Mouse (Mus musculus) adrenal gland, adult 18-20 months (tissue): ENCODE measurements around the gene Sema3b. TPM values are rescaled to one million over a fixed set of nuclear protein-coding genes. Genes with fewer than 3 reads are reported as not detected.

Source experiments
- DNase-seq, 2 experiments: peaks; one replicate each; pipeline ENCODE4 v3.0.0; 2021 to 2022; ENCODE audit warnings: low spot score in 2 of 2
- total RNA-seq, 2 experiments: library from RNA; stranded (reverse); gene quantifications; 1 replicate in 1 of 2; 2 replicates in 1 of 2; pipeline ENCODE4 v1.2.3; 2021

Gene Sema3b
- total RNA-seq, 2 experiments from 2014 or later, result 5.1 to 6.3 TPM

DNA sequence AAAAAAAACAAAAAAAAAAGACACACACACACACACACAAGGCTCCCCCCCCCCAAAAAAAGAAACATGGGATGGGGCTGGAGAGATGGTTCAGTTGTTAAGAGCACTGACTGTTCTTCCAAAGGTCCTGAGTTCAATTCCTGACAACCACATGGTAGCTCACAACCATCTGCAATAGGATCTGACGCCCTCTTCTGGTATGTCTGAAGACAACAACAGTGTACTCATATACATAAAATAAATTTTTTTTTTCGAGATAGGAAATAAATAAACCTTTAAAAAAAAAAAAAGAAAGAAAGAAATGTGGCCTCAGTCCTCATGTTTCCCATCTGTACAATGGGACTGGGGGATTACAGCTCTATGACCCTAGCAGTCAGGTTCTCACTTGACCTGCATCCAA lies 8.4 kb upstream of the Sema3b start:
- no peak for DNase-seq

DNA sequence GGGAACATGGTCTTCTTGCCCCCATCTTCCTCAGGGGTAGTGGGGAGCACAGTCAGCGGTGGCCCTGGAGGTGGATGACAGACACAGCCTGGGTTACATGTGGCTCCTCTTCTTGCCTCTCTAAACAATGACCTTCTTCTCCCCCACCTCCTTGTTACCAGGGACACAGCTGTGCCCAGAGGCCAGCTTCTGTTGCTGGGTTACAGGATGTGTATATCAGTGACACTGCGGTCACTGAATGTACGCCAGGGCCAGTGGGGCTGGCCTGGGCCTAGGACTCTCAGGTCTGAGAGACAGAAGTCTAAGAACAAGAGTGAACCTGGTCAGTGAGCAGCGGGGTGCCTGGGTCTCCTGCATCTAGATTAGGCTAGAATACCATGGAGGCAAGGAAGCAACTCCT lies 6.0 kb upstream of the Sema3b start:
- DNase-seq, result no peak

DNA sequence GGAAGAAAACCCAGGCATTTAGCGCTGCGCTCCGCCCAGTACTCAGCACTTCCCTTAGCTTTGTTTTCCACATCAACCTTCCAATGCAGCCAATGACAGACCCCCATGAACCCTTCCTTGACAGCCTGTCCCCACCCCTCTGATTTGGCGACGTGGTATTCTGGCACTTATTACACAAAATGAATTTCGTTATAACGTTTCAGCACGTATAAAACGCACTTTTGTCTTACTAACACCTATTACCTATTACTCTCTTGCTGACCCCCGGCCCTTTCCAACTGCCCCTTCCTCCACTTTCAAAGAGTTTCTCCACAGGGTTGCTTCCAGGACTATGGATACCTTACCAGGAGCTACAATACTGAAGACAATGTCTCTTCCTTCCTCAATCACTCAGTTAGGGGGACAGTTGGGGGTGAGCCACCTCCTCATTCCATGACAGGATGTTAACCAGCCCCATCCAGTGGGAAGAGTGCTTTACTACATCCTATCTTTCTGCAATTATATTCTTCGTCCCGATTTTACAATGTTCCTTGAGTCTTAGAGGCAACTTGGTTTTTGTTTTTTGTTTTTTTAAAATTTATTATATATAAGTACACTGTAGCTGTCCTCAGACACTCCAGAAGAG lies 4.0 kb upstream of the Sema3b start:
- no peak for DNase-seq

DNA sequence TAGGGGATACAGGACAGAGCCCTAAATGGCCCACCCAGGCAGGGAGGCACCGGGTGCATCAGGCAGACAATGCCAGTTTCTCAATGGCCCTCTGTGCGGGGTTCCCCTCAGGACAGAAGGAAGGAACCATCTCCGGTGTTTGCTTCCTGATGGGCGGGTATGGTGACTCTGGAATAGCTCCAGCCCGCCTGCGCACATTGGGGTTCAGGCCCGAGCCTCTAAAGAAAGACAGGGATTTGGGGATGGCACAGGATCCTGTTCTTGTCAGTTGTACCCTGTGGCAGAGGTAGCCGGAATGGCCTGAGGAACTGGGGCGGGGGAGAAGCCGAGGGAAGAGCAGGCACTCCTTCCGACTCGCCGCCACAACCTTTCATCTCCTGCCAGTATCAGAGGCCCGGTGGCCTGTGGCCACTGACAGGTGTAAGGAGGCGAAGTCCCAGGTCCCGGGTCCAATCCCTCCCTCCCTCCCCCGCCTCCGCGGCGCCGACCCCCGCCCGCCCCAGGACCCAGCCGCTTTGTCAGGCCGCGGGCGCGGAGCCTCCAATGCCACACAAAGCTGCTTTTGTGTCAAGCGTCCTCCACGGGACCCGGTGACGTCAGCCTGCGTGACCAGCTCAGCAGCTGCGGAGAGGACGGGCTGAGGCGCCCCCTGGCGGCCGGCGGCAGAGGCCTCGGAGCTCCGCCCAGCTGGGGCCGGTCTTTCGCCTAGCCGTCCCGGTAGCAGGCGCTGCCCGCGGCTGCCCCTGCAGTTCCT lies 3.3 kb upstream of the Sema3b start:
- peak; percentile 100 for DNase-seq

DNA sequence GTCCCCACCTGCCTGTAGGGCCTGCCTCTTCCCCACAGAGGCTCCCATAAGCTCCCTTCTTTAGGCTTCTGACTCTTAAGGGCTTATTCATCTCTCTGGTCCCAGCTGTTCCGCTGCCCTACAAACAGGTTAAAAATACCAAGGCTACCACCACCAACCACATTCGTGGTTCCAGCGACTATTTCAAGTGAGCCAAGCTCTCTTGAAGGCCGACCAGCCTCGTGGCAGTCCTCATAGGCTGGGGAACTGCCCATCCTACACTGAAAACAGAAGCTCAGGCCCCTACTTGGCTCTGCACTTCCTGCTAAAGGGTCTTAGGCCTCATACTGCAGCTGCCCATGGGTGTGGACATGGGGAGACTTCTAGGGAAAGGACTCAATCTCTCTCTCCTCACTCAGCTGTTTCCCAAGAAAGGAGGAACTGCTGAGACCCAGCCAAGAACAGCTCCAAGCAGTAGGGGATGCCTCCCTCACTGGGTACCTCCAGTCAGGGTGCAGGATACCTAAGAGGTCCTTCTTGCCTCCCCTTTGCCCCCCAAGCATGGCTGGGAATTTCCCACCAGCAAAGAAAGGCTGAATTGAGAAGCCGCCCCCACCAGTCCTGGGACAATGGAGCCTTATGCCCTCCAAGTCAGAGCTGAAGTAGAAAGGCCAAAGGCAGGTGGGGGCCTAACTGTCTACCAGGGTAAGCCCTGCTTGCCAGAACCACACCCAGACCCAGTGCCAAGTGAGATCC lies 2.6 kb upstream of the Sema3b start:
- DNase-seq, result no peak

DNA sequence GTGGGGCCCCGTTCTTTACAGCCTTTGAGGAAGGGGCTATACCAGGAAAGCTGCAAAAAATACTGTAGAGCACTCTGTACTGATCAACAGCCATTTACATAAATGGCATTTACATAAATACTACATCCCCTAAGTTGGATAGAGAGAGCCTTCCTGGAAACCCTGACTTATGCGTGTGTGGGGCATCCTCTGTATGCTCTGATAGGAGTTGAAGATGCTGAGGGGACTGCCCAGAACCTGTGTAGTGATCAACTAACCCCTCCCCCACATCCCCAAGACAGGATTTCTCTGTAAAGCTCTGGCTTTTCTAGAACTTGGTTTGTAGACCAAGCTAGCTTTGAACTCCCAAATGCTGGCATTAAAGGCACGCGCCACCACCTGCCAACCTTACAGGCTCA lies 403 bp upstream of the Sema3b start:
- DNase-seq, result no peak

DNA sequence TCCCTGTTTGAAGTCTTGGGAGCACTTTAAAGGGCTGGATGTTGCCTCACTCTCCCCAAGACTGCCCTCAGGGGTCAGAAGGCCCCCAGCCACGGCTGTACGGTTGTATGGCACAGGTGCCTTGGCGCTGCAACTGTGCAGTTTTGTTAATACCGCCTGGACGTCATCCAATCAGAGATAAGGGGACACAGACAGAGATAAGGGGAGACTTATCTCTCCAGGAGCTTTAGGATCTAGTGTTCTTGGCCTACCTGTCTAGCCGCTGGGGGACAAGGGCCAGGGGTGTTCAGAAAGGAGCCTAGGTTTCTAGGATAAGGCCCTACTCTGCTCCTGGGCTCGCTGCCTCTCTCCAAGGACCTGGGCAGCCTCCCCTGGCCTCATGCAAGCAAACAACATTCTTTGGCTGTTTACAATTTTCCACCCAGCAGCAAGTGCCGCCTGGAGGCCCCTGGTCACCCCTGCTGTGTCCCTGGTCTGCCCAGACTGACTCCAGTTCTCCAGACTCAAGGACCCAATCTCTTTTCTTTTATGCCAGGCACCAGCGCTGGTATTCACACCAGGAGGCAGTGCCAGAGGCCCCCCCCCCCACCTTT lies 1.3 kb downstream of the Sema3b start:
- DNase-seq, result no peak

DNA sequence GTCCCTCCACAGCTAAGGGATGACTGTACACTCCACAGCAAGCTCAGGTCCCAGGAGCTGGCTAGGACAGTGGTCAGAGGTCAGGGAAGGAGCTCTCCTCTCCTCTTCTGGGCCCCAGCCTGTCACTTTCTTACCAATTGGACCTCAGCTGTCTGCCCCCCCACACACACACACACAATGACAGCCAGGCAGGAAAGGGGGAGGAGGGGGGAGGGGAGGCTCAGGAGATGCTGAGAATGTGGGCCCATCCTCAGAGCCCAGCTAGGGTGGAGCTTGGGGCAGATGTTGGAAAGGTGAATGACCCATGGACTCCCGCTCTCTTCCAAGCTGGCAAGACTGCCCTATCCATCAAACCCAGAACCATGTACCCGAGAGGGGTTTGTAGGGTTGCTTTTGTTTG lies 2.0 kb downstream of the Sema3b start:
- DNase-seq, result no peak

DNA sequence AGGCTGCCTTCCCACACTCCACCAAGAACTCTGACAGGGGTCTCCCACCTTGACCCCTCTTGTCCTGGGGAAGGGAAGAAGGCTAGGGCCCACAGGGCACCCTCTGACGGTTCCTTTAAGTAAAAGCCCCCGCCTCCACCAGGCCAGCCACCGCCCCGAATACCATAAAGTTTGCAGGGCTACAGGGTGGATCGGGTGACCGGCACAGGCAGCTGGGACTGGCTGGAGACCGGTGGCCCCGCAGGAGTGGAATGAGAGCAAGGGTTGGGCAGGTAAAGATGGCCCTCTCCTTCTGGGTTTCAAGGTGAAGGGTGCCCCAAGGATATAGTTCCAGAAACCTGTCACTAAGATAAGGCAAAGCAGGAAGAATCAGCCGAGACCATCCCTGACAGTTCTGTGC lies 2.4 kb downstream of the Sema3b start:
- no peak for DNase-seq

DNA sequence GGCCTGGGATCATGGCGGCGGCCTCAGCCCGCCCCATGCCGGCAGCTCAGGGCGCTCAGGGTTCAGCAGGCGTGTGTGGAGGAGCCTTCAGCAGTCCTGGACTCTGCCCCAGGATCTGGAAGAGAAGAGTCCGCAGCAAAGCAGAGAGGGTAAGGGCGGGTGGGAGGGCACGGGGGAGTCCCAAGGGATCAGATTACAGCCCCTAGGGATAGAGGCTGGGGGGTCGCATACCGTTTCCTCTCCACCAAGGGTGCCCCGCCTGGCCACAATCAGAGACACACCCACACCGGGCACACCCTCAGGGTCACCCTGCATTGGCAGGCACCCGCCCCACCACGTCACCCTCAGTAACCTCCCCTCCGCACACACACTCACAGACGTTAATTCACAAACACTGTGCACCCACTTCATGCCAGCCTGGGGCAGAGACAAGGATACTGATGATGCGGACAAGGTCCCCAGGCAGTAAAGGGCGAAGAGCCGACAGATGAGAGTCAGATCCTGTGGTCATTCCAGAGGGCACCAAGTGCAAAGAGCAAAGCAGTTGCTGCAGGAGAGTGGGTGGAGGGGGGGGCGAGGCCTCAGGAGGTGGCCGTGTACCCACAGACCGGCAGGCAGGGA lies 3.9 kb downstream of the Sema3b start:
- no peak for DNase-seq

DNA sequence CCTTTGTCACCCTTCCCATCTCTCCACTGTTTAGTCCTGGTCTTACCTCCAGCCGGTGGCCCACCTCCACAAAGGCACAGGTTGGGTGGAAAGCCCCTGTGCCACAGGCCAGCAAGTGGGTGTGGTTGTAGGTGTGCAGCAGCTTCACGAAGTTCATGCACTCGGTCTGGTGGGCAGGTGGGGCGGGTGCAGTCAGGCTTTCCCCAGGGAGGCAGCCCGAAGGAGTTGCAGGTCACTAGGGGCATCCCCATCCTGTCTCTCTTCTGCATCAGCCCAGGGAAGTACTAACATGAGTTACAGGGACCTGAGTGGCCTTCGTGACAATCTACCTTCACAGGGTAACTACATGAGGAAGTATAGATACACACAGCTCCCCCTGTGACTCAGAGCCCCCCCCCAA lies 5.8 kb downstream of the Sema3b start:
- DNase-seq, result no peak

DNA sequence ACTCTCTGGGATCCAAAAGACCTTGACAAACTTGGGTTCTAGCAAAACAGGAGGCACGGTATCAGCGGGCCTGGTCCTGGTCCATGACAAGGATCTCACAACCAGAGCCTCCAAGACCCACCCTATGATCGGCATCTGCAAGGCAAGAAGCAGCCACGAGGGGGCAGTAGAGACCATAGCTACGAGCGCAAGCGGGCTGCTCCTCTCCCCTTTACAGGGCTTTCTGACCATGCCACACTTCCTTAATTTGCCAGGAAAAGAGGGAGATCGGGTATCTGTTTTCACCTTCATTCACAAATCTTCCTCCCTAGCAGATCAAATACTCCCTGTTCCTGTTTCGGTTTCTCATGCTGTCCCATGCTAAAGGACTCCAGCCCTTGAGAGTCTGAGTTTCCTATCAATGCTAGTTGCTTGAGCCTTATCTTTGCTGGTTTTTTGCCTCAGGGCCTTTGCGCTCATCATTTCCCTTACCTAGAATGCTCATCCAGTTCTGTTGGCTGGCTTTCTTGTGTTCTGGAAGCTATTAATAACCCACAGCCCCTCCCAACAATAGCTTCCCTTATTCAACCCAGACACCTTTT lies 6.9 kb downstream of the Sema3b start:
- DNase-seq, result peak; percentile 97 to 98

DNA sequence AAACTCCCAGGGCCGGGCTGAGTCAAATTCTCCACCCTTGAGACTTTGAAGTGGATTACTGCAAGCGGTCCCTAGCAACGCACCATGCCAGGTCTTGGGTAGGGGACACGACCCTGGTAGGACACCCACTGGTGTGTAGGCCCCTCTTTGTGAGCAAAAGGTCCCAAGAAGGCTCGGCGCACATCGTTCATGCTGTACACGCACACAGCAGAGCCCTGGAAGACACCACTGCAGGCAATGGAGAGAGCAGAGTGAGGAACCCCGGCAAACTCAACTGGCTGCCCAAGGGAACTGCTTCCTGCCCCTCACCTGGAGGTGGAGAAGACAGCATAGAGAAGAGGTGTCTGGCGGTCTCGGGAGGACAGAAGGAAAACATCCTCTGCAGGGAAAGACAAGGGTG lies 7.8 kb downstream of the Sema3b start:
- DNase-seq, result no peak

DNA sequence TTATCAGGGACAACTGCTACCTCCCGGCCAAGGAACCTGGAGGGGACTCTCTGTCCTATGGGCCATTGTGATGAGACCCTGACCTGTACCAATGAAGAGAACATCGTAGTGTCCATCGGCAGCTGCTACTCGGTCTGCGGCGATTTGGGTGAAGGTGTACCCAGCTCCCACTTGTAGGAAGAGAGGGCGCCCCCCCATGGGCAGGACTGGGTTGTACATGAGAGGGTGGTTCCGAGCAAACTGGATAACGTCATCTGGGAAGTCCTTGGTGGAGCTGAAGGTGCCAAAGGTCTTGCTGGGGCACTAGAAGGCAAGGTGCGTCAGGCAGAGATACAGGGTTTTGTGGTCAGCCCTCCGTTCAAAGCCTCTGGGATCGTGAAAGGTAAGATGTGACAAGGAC lies 8.3 kb downstream of the Sema3b start:
- DNase-seq, result no peak

DNA sequence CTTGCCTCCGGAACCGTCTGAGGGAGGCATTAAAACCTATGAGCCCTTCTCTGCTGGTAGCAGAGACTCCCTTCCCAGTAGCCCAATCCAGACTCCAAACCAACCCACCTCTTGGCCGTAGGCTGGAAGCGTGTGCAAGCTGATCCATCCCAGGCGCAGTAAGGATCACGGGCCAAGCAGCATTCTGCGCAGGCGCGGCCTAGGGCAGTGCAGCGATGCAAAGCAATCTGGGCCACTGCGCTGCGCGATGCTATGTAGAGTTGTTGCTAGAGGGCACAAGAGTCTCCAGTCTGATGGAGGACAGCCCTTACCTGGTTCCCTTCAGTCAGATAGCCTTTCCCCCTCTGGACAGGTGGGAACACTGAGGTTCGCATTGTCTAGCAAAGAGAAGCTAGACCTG lies 9.2 kb downstream of the Sema3b start:
- no peak for DNase-seq

DNA sequence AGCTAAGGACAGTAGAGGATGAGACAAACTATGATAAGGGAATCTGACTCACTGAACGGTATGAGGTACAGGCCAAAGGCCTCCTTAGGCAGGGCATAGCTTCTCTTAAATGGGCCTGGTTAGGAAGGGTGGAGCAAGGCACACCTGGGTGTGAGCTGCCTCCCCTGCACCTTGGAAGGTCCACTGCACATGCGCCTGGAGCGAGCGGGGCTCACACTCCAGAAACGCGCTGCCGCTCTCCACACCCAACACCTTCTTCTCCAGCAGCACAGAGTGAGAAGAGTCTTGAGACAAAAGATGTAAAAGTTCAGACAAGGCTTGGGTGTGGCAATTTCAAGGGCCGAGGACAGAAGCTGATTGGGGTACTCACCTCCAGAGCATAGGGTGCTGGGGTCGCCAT lies 9.6 kb downstream of the Sema3b start:
- DNase-seq, result no peak

DNA sequence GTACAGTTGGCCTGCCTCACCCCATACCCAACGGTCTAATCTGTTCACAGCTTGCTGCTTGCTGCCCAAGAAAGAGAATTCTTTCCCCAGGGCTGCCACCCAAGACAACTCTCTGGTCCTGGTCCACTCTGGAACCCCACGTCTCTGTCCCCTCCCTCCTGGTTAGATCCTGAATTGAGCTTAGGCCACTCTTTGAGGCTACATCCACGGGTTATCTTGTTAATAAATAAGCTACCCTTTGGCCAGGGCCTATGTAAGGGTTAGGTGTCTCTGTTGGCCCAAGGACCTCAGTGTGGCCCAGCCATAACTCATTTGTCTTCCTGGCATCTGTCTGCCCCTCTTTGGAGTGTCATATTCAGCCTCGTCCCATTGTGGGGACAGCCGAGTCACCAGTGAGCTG lies 10.6 kb downstream of the Sema3b start:
- DNase-seq, result no peak

DNA sequence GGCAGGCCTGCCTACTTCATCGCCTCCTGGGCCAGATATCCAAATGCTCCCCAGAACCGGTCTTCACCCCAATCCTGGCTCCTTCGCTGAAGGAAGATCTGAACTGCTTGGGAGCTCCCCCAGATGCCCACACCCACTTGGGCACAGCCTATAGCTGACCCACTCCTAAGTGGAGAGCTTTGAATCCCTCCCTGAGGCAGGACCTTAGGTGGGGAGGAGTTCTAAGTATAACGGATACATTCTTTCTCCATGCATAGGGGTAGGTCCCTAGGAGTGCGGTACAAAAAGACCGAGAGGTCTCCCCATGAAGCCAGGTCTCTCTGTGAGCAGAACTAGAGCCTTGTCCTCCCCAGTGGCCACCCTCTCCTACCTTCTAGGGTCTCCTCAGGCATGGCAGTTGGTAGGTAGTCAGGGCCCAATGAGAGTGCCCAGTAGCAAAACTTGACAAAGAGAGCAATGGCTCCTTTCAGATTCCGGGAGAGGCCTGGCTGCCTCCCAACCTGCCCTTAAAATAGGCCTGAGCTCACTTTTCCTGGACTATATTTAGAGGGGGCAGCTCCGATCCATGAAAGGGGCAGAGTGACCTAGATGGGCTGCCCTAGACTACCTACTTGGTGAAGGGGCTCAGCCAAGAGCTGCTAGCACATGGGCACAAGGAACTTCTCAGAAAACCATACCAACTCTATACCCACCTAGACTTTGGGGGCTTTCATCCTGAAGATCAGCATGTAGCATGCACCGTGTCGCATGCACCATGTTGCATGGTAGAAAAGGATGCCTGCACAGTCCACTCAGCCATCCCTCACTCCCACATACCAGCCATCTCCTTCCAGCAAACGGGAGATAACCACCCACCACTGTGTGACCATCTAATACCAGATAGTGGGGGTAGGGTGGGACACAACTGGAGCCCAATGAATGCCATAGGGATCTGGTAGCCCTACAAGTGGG lies 12.1 kb downstream of the Sema3b start:
- DNase-seq, result no peak

DNA sequence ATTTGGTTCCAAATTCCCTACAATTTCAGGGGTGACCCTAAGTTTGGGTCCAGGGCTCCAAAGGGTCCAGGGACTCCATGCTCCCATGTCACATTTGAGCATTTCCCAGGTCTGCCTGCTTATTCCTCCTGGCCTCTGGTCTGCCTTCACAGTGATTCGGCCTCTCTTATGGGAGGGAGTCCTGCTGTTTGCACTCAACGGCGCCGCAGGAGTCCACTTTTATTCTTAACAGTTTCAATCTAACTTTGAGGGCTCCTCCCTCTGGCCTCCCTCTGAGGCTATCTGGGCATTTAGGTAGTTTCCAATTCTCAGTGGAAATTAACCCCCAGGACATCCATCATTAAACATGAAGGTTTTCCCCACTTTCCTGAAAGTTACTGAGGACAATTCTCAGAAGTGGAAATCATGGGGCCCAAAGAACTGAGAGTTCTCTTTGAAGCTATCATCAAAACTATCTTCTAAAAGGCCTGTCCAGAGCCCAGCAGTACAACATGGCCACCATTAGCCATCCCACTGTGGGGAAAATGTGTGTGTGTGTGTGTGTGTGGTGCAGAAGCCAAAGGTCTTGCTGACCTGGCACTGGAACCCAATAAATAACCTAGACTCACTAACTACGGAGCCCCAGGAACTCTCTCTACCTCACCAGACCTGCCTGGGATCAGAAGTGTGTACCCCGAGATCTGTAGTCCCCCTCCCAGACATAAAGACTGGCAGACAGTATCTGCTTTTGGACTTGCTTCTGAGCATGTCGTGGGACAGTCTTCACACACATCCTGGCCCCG lies 14.6 kb downstream of the Sema3b start:
- DNase-seq, result no peak
